In genomic region chr5:51446299-51447090, GRCm38 (mm10) we compare ENCODE assay signal across 25 mouse cellular contexts.
DNase-seq lines count a peak whose midpoint lies in the region; ATAC-seq lines count a peak whose summit lies in the region.
"Had no signal": no experiment of that assay in that cellular context is flagged by ENCODE, and none has a peak within 500 bp of the region (broad histone marks: within the 10 kb centered on the region; RNA-seq: fewer than 3 reads in every experiment).

No protein-coding gene starts in this region.

- no peak overlapping the region for H3K4me2 ChIP-seq in midbrain, embryonic 11.5 days
- H3K4me2 ChIP-seq in midbrain, embryonic 15.5 days = no peak overlapping the region
- no peak overlapping the region for H3K4me2 ChIP-seq in kidney, embryonic 15.5 days
- no peak overlapping the region for H3K4me2 ChIP-seq in neural tube, embryonic 15.5 days
- H3K4me2 ChIP-seq in forebrain, embryonic 14.5 days (ENCODE audit: low read length) = no peak overlapping the region
- H3K4me2 ChIP-seq: heart, embryonic 12.5 days; midbrain, embryonic 12.5 days had no signal

- peak; percentile 21 for DNase-seq in midbrain, embryonic 11.5 days (ENCODE audit: low spot score, missing footprints)
- peak; percentile 40 to 60 for DNase-seq in kidney, postnatal 36 days
- no peak for DNase-seq in thymus, postnatal 4 days
- DNase-seq in forebrain, embryonic 14.5 days (ENCODE audit: low spot score) = no peak
- DNase-seq: adrenal gland, postnatal 10 days; cerebellum, adult 18-20 months; cerebellum, postnatal 14 days; forebrain, postnatal 0 days; gastrocnemius, postnatal 14 days; heart, adult 11 months; heart, postnatal 10 days; lung, postnatal 10 days; right cerebral cortex, postnatal 25 days; thymus, adult 18-20 months had no signal

- no peaks in the 10 kb centered on the region for H3K9me3 ChIP-seq in midbrain, embryonic 11.5 days (ENCODE audit: control insufficient read depth, low read length)
- no peaks in the 10 kb centered on the region for H3K9me3 ChIP-seq in midbrain, embryonic 15.5 days
- no peaks in the 10 kb centered on the region for H3K9me3 ChIP-seq in kidney, embryonic 15.5 days (replicated peaks)
- H3K9me3 ChIP-seq in neural tube, embryonic 15.5 days (replicated peaks) = no peaks in the 10 kb centered on the region
- H3K9me3 ChIP-seq in forebrain, embryonic 14.5 days (replicated peaks; ENCODE audit: control insufficient read depth, low read length) = no peaks in the 10 kb centered on the region
- H3K9me3 ChIP-seq: forebrain, embryonic 10.5 days; G1E; heart, embryonic 12.5 days; hindbrain, embryonic 10.5 days; midbrain, embryonic 12.5 days had no signal

- H3K4me1 ChIP-seq in midbrain, embryonic 11.5 days (ENCODE audit: control insufficient read depth, insufficient read depth, low read length) = no peaks in the 10 kb centered on the region
- no peaks in the 10 kb centered on the region for H3K4me1 ChIP-seq in midbrain, embryonic 15.5 days
- H3K4me1 ChIP-seq in kidney, embryonic 15.5 days = no peaks in the 10 kb centered on the region
- H3K4me1 ChIP-seq in neural tube, embryonic 15.5 days = no peaks in the 10 kb centered on the region
- no peaks in the 10 kb centered on the region for H3K4me1 ChIP-seq in forebrain, embryonic 14.5 days (ENCODE audit: control insufficient read depth, insufficient read depth, low read length)
- H3K4me1 ChIP-seq: forebrain, embryonic 10.5 days; hindbrain, embryonic 10.5 days; midbrain, embryonic 12.5 days had no signal

- no peak overlapping the region for H3K4me3 ChIP-seq in midbrain, embryonic 11.5 days (ENCODE audit: low read depth, low read length)
- H3K4me3 ChIP-seq in midbrain, embryonic 15.5 days = no peak overlapping the region
- H3K4me3 ChIP-seq in kidney, embryonic 15.5 days (replicated peaks) = no peak overlapping the region
- no peak overlapping the region for H3K4me3 ChIP-seq in neural tube, embryonic 15.5 days (replicated peaks)
- H3K4me3 ChIP-seq in forebrain, embryonic 14.5 days (ENCODE audit: low read depth, low read length) = no peak overlapping the region
- H3K4me3 ChIP-seq: forebrain, embryonic 10.5 days; heart, embryonic 12.5 days; hindbrain, embryonic 10.5 days; left cerebral cortex, adult 2 months; midbrain, embryonic 12.5 days had no signal

- no peaks in the 10 kb centered on the region for H3K36me3 ChIP-seq in midbrain, embryonic 11.5 days (ENCODE audit: control insufficient read depth, insufficient read depth, low read length)
- H3K36me3 ChIP-seq in midbrain, embryonic 15.5 days (replicated peaks) = no peaks in the 10 kb centered on the region
- no peaks in the 10 kb centered on the region for H3K36me3 ChIP-seq in kidney, embryonic 15.5 days
- H3K36me3 ChIP-seq in neural tube, embryonic 15.5 days = no peaks in the 10 kb centered on the region
- H3K36me3 ChIP-seq in forebrain, embryonic 14.5 days (ENCODE audit: control insufficient read depth, insufficient read depth, low read length) = no peaks in the 10 kb centered on the region
- H3K36me3 ChIP-seq: forebrain, embryonic 10.5 days; G1E; heart, embryonic 12.5 days; hindbrain, embryonic 10.5 days; midbrain, embryonic 12.5 days had no signal

- no peaks in the 10 kb centered on the region for H3K27me3 ChIP-seq in midbrain, embryonic 11.5 days (ENCODE audit: control insufficient read depth, insufficient read depth, low read length)
- H3K27me3 ChIP-seq in midbrain, embryonic 15.5 days (replicated peaks) = no peaks in the 10 kb centered on the region
- H3K27me3 ChIP-seq in kidney, embryonic 15.5 days = no peaks in the 10 kb centered on the region
- no peaks in the 10 kb centered on the region for H3K27me3 ChIP-seq in neural tube, embryonic 15.5 days (replicated peaks)
- no peaks in the 10 kb centered on the region for H3K27me3 ChIP-seq in forebrain, embryonic 14.5 days (replicated peaks; ENCODE audit: control insufficient read depth, insufficient read depth, low read length)
- H3K27me3 ChIP-seq: CH12.LX; heart, embryonic 12.5 days; midbrain, embryonic 12.5 days had no signal

- no peak for ATAC-seq in midbrain, embryonic 11.5 days (ENCODE audit: low FRiP score)
- no peak for ATAC-seq in midbrain, embryonic 15.5 days (replicated peaks)
- no peak for ATAC-seq in kidney, embryonic 15.5 days (replicated peaks; ENCODE audit: low FRiP score)
- no peak for ATAC-seq in neural tube, embryonic 15.5 days (ENCODE audit: low FRiP score)
- no peak for ATAC-seq in forebrain, embryonic 14.5 days
- ATAC-seq: forebrain, postnatal 0 days; hindbrain, embryonic 16.5 days had no signal

- WGBS in midbrain, embryonic 11.5 days = 94% methylated on average over 14 of the region's 14 CpGs
- WGBS in midbrain, embryonic 15.5 days = 93% methylated on average over 14 of the region's 14 CpGs
- 85% methylated on average over 14 of the region's 14 CpGs for WGBS in kidney, embryonic 15.5 days
- 94% methylated on average over 14 of the region's 14 CpGs for WGBS in neural tube, embryonic 15.5 days
- 94% methylated on average over 14 of the region's 14 CpGs for WGBS in forebrain, embryonic 14.5 days

- H3K9ac ChIP-seq in midbrain, embryonic 11.5 days (ENCODE audit: low read length) = no peak overlapping the region
- no peak overlapping the region for H3K9ac ChIP-seq in midbrain, embryonic 15.5 days
- H3K9ac ChIP-seq in kidney, embryonic 15.5 days = no peak overlapping the region
- H3K9ac ChIP-seq in neural tube, embryonic 15.5 days (replicated peaks) = no peak overlapping the region
- no peak overlapping the region for H3K9ac ChIP-seq in forebrain, embryonic 14.5 days (ENCODE audit: low read length)
- H3K9ac ChIP-seq: forebrain, postnatal 0 days; heart, embryonic 12.5 days; midbrain, embryonic 12.5 days had no signal

- no peak overlapping the region for H3K27ac ChIP-seq in midbrain, embryonic 11.5 days (ENCODE audit: low read depth, low read length)
- H3K27ac ChIP-seq in midbrain, embryonic 15.5 days = no peak overlapping the region
- peak overlapping the region; percentile 76 for H3K27ac ChIP-seq in kidney, embryonic 15.5 days
- H3K27ac ChIP-seq in neural tube, embryonic 15.5 days (replicated peaks) = no peak overlapping the region
- no peak overlapping the region for H3K27ac ChIP-seq in forebrain, embryonic 14.5 days (ENCODE audit: low read depth, low read length)
- H3K27ac ChIP-seq: forebrain, embryonic 10.5 days; hindbrain, embryonic 10.5 days; left cerebral cortex, adult 2 months; midbrain, embryonic 12.5 days had no signal

Comparison
In these comparisons a context has a peak if more than half of its experiments do, and no peak if none do; other contexts are left out.
1. DNase-seq: peak in midbrain, embryonic 11.5 days (single experiment) and kidney, postnatal 36 days (2 of 2); none in thymus, postnatal 4 days (single experiment) and forebrain, embryonic 14.5 days (single experiment).